Mouse (Mus musculus) retina, embryonic 14.5 days (tissue): ENCODE data around the gene Fbll1.
"Not testable (repeated sequence)": the region's sequence is repeated elsewhere in the genome, so short reads cannot be mapped to it uniquely, and the experiment has no call there.

Experiments
- DNase-seq: peaks from one replicate; pipeline ENCODE4 v3.0.0-alpha.2; 2015; ENCODE audit warnings: low spot score

Fbll1 gene

DNA sequence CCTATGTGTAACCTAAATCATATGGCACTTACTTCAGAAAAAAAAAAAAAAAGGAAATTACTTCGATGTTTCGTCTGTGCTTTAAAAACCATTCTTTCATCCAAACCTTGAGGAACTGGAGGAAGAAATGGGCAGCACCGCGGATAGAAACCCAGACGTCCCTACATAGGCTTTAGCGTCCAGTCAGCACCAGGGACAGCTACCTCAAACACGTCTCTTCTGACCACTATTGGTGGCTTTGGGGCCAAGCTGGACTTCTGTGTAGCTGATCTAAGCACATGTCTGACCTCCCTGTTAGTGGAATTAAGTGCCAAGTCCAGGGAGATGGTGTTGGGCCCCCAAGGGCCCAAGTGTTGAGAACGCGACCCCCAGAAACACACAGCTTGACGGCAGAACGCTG lies at the start of gene Fbll1:
Fbll1 (minus strand) TSS at position 11 of the 400 bp plus-strand sequence.
- DNase-seq, result peak; percentile 77

DNA sequence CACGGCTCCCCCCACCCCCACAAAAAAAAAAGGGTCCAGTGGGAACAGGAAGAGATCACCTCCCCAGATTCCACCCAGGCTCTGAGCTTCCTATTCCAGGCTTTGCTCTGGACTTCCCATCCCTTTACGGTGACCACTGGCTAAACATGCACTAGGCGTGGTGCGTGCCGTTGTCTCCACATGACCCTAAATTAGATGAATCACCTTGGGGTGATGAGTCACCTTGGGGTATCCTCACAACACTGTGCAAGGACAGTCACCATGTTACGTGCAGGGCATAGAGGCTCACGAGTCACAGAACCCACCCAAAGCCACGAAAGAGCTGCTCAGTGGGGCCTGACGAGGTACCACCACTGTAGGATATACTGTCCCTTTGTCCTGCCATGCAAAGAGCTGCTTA lies 45.6 kb upstream of the Fbll1 start:
- no peak for DNase-seq

DNA sequence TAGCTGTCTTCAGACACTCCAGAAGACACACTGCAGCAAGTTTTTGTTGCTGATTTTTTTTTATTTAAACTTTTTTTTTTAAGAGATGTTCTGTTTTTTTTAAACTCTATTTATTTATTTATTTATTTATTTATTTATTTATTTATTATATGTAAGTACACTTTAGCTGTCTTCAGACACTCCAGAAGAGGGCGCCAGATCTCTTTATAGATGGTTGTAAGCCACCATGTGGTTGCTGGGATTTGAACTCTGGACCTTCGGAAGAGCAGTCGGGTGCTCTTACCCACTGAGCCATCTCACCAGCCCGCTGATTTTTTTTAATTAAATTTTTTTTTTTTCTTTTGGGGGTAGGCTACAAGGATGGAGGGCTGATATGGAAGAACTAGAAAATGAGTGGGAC lies 43.9 kb upstream of the Fbll1 start:
- peak; percentile 50 for DNase-seq

DNA sequence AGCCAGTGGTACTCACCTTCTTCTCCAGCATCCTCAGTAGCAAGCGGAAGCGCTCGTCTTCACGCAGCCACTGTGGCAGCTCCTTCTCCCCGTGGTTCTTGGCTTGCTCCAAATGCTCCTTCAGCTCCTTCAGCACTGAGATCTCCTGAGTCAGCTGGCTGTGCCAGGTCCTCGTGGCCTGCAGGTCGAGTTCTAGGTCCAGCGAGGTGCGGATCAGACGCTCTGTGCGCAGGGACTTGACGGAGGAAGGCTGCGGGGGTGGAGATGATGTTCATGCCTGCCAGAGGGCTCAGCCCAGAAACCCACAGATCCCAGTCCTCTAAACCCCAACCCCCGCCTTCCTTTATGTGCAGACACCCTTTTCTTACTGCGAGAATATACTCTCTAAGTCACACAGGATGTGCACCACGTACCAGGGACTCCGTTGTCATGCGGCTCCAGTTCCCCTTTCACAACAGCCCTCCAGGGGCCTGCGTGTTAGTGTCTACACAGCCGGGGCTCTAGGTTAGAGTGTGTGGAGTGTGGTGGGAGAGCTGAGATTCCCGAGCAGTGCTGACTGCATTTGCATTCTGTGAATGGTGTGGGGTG lies 43.1 kb upstream of the Fbll1 start:
- no peak for DNase-seq

DNA sequence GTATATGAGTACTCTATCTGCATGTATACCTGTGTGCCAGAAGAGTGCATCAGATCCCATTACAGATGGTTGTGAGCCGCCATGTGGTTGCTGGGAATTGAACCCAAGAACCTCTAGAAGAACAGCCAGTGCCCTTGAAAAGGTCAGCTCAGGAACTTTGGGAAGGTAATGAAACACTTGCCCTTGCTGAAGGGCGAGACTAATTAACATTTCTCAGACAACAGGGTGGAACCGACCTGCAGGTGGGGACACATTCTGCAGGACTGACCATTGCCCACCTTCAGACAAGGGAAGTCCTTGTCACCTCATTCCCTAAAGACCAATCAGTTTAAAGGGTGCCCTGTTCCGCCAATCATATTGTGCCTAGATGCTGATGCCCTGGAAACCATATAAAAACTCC lies 42.1 kb upstream of the Fbll1 start:
- DNase-seq, result not testable (repeated sequence)

DNA sequence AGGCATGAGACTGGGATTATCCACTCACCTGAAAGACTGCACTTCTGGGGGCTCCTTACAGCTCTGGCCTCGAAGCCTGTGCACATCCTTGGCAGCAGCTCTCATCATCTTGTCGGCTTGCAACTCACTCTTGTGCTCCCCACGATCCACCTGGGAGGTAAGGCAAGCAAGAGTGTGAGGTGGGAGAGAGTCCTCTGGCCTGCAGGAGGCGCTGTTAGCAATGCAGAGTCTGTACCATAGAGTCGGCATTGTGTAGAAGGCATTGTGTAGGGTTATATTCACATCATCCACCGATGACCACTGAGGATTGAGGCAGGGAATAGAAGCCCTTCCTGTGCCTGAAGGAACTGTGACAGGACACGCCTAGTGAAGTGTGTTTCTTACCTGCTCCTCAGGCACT lies 41.6 kb upstream of the Fbll1 start:
- DNase-seq, result peak; percentile 37

DNA sequence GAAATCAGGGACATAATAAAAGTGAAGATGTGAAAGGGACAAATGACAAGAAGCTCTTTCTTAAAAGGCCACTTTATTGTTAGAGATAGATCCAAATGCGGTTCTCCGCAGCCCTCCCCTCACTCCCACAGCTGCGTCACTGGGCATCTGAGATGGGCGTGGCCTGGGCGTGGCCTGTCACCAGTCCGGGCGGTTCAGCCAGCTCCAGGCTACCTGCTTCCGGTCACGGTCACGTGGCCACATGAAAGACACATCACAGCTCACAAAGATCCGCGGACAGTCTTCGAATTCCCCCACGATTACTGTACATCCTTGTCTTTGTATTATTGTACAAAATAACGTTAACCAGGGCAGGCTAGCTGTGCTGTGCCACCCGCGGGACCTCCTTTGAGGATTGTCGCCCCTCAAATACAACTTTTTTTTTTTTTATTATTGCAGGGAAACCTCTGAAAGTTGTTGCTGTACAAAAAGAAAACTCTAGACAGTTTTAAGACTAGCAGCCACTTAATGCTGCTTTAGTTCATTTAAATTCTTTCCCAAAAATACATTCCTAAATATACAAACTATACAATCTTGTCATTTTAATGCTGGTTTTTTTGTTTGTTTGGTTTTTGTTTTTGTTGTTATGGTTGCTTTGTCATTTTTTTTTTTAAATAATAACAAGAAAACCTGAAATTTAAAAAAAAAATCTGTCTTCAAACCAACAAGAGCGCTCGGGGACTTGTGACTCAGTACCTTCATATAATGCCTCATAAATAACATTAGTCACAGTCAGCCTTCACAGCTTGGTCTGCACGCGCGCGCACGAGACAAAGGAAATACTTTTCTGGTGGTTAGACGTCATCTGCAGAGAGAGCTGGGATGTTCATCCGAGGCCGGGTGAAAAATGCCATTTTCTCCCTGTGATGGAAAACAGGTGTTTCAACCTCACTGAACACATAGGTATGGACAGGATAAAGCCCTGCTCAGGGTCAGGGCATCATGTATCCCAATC lies 40.0 kb upstream of the Fbll1 start:
- peak; percentile 90 for DNase-seq

DNA sequence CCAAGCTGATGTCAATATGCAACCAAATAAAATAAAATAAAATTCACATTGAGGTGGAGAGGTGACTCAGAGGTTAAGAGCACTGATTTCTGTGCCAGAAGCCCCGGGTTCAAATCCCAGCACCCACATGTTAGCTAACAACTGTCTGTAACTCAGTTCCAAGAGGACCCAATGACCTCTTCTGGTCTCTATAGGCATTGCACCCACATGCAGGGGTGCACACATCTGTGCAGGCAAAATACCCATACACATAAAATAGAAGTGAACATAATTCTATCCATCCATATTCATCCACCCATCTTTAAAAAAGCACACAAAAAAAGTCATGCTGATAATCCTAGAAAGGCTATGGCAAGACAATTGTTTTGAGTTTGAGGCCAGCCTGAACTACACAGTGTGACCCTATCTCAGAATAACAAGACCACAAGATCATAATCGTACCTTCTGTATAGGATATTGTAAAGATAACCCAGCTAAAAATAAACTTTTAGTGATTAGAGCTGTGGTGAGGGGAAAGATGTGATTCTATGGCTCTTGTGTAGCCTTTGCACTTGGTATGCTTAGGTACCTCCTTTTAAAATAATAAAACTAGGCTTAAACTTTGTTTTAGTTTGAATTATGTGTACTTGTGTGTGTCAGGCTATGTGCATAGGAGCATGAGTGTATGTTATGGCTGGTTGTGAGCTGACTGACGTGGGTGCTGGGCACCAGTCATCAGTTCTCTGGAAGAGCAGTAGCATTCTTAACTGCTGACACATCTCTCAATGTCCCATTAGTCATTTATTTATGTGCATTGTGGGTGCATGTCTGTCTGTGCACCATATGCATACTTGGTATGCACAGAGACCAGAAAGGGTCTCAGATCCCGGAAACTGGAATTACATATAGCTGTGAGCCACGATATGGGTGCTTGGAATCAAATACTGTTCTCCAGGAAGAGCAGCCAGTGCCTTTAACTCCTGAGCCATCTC lies 38.8 kb upstream of the Fbll1 start:
- no peak for DNase-seq

DNA sequence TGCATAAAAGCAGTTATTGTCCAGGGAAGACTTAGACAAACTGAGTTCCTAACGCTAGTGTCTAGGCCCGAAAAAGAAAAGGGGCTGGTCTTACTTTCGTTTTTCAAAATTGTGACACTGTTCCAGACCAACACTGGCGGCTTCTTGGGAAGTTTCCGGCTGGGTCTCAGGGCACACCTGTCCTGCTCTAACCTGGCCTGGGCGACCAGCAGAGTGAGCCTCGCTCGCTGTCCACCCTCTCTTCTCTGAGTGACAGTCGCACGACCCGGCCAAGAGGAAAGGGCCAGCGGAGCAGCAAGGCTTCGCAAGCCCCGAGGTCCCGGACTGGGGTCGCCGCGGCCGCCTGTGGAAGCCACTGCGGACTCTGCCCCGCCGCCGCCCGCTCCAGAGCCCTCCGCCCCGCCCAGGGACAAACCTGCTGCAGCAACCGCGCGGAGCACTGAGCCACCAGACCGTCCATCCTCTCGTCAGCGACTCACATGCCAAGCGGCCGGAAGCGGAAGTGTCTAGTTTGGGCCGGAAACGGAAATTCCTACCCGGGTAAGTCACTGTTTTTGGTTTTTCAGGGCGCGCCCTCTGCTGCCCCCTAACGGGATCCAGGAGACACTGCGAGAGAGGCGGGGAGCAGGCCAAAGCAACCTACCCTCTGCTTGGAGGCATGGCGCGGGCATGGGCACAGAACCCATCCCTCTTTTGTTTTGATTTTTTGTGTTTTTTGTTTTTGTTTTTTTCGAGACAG lies 35.5 kb upstream of the Fbll1 start, which contains the start of gene Rars:
Rars (minus strand) TSS at position 485 of the 739 bp plus-strand sequence.
- DNase-seq, result peak; percentile 96

DNA sequence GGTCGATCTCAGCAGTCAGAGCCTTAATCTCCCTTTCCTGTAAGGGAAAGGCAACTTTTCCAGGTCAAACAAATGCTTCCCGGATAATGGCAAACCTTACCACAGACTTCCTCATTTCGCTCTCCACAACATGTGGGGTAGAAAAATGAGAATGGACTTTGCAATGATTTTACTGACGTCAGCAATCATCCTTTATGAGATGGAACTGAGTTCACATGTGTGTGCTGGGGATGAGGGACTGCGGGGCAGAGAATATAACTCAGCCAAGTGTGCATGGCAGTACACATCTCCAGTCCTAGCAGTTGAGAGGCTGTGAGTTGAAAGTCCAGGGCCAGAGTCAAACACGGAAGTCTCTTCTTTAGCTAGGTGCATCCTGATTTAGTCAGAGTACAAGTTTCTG lies 34.6 kb upstream of the Fbll1 start:
- no peak for DNase-seq

DNA sequence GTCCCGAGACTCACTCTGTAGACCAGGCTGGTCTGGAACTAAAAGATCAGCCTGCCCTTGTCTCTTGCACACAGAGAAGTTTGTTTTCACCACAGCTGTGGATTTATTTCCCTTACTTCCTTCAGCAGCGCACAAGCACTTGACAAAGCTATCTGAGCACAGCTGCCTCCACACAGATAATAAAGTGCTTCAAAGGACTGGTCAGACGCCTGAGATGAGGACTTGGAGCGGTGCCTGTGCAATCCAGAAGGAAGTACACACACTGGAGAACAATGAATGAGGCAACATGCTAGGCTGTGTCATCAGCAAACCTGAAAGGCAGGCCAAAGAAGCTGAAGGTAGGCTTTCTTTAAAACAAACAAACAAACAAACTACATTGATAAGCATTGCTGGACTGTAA lies 33.5 kb upstream of the Fbll1 start:
- DNase-seq, result no peak

DNA sequence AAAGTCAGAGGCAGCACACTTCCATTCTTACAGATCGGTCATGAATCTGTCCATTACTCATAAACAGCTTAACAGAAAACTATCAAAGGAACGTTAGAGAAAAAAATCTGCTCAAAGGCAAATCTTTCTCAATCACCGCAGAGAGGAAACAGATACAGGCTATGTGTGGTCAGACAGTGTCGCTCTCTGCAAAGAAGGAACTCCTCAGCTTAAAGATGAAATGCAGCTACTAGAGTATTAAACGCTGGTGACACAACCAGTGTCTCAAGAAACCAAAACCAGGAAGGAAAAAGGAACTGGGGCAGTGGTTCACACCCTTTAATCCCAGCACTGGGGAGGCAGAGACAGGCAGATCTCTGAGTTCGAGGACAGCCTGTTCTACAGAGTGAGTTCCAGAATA lies 29.0 kb upstream of the Fbll1 start:
- DNase-seq, result no peak

DNA sequence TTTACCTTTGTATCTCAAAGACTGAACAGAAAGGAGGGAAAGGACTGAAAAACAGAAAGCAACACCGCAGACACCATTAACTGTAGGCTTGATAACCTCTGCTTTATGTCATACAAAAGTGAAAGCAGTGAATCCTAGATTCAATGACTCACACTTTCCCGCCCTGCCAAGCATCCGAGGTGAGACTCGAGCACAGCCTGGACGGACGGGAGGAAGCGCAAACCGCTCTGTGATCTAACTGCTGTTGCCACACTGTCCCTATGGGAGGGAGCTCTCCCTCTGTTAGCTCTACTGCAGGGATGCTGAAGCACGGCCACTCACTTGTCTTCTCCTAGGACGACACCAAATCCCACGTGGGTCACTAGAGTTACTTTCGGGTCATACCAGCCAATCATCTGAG lies 17.6 kb upstream of the Fbll1 start:
- no peak for DNase-seq

DNA sequence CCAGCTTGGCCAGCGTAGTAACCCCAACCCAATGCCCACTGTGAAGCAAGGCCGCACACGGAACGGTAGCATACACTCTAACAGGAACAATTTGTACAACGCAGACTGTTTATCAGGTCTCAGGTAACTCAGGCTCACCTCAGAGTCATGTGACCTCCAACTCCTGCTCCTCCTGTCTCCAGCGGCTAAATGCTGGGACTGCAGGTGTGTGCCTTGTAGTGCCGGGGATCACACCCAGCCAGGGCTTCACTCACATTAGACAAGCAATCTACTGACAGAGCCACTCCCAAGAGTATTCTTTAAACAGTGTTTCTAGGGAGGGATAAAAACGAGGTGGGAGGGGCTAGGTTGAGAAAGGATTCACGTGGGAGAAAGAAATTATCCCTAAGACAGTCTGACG lies 12.8 kb upstream of the Fbll1 start:
- DNase-seq, result no peak

DNA sequence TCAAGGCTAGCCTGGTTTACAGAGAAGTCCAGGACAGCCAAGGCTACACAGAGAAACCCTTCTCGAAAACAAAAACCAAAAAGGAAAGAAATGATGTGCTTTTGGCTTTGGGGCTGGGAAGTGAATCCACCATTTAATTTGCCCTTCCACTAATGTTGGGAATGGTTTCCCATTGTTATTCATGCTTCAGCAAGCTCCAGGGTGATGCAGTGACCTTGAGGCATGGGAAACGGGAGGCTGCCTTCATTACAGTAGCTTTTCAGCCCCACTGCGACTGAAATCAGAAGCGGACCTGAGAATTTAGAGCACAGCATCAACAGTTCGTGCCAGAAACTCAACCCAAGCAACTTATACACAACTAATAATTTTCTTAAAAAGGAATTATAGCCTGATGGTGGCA lies 2.6 kb upstream of the Fbll1 start:
- no peak for DNase-seq

DNA sequence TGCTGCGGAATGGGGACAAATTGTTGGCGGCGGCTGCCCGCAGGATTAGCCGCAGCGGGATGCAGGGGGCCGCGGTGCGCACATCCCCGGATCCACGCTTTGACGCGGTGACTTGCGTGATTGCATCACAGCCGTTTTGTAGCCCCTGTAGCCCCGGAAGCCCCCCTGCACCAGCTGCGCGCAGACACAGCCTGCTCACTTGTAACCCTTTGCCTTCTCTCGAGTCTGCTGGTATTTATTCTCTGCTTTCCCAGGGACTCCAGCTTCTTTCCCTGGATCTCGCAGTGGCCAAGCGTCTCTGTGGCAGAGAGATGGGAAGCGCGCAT lies 226 bp downstream of the Fbll1 start:
- DNase-seq, result peak; percentile 66

DNA sequence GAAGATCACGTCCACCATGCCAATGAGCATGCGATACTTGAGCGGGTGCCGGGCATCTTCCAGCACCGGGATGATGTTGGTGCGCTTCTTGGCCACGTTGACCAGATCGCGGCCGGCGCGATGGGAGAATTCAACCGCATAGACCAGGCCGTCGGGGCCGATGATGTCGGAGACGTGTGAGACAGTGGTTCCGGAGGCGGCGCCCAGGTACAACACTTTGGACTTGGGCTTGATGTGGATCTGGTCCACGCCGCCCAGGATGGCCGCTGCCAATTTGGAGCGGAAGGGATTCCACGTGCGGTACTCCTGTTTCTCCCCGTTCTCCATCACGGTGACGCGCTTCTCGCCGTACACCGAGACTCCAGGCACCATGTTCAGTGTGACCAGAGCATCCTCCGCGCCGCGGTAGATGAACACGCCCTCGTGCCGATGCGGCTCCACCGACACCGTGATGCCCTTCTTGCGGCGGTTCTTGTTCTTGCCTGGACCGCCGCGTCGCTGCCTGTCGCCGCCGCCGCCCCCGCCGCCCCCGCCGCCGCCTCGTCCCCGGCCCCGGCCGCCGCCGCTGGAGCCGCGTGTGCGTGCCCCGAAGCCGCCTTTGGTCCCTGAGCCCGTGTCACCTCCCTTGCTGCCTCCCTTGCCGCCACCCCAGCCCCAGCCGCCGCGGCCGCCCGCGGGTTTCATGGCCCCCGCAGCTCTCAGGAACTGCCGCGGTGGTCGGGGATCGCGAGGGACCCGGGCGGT lies 761 bp downstream of the Fbll1 start:
- peak; percentile 25 for DNase-seq

DNA sequence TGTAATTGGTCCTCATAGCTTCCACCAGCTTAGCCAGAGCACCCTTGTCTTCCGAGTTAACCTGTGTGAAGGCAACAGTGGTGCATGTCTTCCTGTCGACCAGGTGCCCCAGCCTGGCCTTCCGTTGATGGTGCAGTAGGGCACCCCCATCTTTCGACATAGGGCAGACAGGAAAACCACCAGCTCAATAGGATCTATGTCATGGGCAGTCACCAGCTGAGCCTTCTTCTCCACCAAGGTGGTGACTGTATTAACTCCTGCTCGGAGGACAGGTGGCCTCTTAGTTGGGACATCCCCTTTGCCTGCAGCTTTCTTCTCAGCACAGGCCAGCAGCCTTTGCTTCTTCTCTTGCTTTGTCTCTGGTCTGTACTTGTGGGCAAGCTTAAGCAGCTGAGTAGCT lies 5.9 kb downstream of the Fbll1 start:
- not testable (repeated sequence) for DNase-seq

DNA sequence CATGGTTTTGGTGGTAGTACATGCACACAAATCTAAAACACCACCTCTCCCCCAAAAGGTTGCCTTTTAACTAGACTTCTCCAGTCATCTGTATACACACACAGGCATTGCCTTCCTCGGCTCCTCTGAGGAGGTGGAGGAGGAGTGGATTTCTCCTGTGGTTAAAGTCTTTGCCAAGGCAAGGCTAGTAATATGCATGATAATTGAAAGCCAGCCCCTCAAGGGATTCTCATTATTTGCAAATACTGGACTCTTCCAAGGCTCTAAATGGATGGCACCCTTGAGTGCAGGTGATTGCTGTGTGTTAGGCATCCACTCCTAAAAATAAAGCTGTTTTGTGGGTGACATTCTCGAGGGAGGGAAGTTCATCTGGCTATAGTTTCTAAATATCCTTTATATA lies 10.2 kb downstream of the Fbll1 start:
- no peak for DNase-seq

DNA sequence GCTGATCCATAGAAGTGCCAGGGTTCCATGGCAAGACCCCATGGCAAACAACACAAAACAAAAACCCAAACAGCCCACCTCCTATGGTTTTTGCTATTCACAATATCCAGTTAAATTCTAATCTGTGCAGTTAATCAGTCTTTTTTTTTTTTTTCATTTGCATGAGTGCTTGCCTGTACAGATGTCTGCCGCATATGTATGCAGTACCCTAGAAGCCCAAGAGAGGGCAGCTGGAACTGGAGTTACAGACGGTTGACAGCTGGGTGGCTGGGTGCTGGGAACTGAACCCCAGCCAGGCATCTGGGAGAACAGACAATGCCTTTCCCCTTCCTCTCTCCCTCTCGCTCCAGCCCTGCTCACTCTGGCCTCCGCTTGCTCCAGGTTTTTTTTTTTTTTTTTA lies 14.1 kb downstream of the Fbll1 start:
- DNase-seq, result peak; percentile 15

DNA sequence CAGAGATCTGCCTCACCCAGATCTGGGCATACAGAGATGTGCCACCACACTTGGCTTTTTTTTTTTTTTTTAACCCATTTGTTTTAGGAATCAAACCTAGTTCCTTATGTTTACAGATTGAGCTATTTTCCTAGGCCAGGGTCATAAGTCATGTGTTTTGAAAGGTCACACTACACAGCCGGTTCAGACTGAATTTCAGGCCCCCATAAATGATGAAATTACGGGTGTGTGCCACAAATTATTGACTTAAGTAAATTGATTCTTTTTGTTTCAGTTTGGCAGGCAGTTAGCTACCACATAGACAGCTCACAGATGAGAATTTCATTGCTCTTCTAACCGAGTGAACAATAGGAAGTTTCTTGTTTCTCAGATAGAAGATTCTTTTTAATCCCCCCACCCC lies 14.7 kb downstream of the Fbll1 start:
- no peak for DNase-seq
